ENCODE assay signal across 14 mouse cellular contexts in the genomic region with DNA sequence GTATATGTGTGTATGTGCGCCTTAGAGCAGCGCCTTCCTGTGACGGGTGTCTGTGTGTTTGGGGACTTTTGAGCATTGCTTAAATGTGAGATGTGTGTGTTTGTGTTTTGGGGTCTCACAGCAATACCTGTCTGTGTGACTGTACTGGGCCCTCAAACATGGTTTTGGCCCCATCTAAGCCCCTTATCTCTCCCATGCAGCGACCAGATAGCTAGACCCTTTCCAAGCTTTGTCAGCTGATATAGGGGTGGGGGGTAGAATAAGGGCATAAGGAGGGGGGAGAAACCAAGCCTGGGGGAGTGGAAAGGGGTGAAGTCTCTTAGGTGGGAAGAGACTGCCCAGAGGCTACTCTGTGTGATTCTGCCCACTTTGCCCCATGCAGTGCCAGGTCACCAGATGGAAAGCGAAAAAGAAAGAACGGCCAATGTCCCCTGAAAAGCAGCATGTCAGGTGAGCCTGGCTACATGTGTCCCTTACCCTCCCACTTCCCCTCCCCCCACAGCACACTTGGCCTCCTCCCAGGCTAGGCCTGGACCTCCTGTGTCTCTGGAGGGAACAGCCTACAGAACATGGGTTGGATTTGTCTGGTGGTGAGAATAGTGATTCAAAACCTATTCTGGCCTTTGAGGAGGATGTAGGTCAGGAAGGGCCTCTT. TPM values are rescaled to one million over a fixed set of nuclear protein-coding genes. Genes with fewer than 3 reads are reported as not detected.
A peak's percentile ranks its signal among the peaks of the same experiment; 100 is the strongest.
DNase-seq lines count a peak whose midpoint lies in the region; ATAC-seq lines count a peak whose summit lies in the region.
"Had no signal": no experiment of that assay in that cellular context is flagged by ENCODE, and none has a peak within 500 bp of the region (broad histone marks: within the 10 kb centered on the region; RNA-seq: fewer than 3 reads in every experiment).

No protein-coding gene starts in this region.

- H3K9ac ChIP-seq in heart, embryonic 14.5 days (ENCODE audit: low read length), result peak overlapping the region; percentile 44
- peak overlapping the region; percentile 11 for H3K9ac ChIP-seq in liver, embryonic 11.5 days (ENCODE audit: low read depth, low read length)
- H3K9ac ChIP-seq: embryonic facial prominence, embryonic 13.5 days; lung, embryonic 14.5 days had no signal

- no peaks in the 10 kb centered on the region for H3K9me3 ChIP-seq in heart, embryonic 14.5 days (ENCODE audit: control insufficient read depth, low read length)
- H3K9me3 ChIP-seq in liver, embryonic 11.5 days (ENCODE audit: control insufficient read depth, low read length), result no peaks in the 10 kb centered on the region
- H3K9me3 ChIP-seq: embryonic facial prominence, embryonic 13.5 days had no signal

- H3K27ac ChIP-seq in heart, embryonic 14.5 days (replicated peaks in 1 of 2; ENCODE audit: control insufficient read depth in 1 of 2, insufficient read depth in 1 of 2, low read depth in 2 of 2, low read length in 2 of 2), result peak overlapping the region in 1 of 2 experiments; percentile 24; a peak in 1 of 4 replicates
- H3K27ac ChIP-seq in liver, embryonic 11.5 days (ENCODE audit: low read depth, low read length), result peak overlapping the region; percentile 83
- H3K27ac ChIP-seq: embryonic facial prominence, embryonic 13.5 days had no signal

- H3K4me1 ChIP-seq in heart, embryonic 14.5 days (ENCODE audit: control insufficient read depth in 2 of 2, insufficient read depth in 2 of 2, low read length in 2 of 2), result peaks cover 37 to 54% of the 10 kb centered on the region in 2 experiments
- H3K4me1 ChIP-seq in liver, embryonic 11.5 days (replicated peaks; ENCODE audit: control insufficient read depth, insufficient read depth, low read length), result peaks cover 61% of the 10 kb centered on the region

- ATAC-seq in heart, embryonic 14.5 days (ENCODE audit: insufficient number of reproducible peaks, insufficient read depth, low FRiP score, low read depth), result no peak
- ATAC-seq in liver, embryonic 11.5 days (replicated peaks; ENCODE audit: low FRiP score), result peak; percentile 50; the same call in 1 of the 2 replicates
- ATAC-seq: hindbrain, embryonic 16.5 days had no signal

- H3K4me2 ChIP-seq in heart, embryonic 14.5 days (ENCODE audit: low read length), result no peak overlapping the region
- H3K4me2 ChIP-seq in liver, embryonic 11.5 days, result peak overlapping the region; percentile 48
- H3K4me2 ChIP-seq: embryonic facial prominence, embryonic 13.5 days; lung, embryonic 14.5 days had no signal

- H3K36me3 ChIP-seq in heart, embryonic 14.5 days (ENCODE audit: control insufficient read depth, insufficient read depth, low read length), result peaks cover 65% of the 10 kb centered on the region
- peaks cover 22% of the 10 kb centered on the region for H3K36me3 ChIP-seq in liver, embryonic 11.5 days (ENCODE audit: control insufficient read depth, insufficient read depth, low read length)

- WGBS in heart, embryonic 14.5 days, result 80% methylated on average over 6 of the region's 6 CpGs
- WGBS in liver, embryonic 11.5 days, result 68% methylated on average over 6 of the region's 6 CpGs

- no peaks in the 10 kb centered on the region for H3K27me3 ChIP-seq in heart, embryonic 14.5 days (ENCODE audit: control insufficient read depth, insufficient read depth, low read length)
- H3K27me3 ChIP-seq in liver, embryonic 11.5 days (replicated peaks; ENCODE audit: control insufficient read depth, insufficient read depth, low read length), result no peaks in the 10 kb centered on the region
- H3K27me3 ChIP-seq: embryonic facial prominence, embryonic 13.5 days had no signal

- peak; percentile 45 to 55 for DNase-seq in cerebellum, adult 18-20 months
- DNase-seq in cerebellum, adult 11 months, result no peak
- no peak for DNase-seq in heart, adult 9 months (ENCODE audit: low spot score in 2 of 2)
- peak; percentile 21 for DNase-seq in MN1 (ENCODE audit: low spot score)
- no peak for DNase-seq in liver, embryonic 11.5 days (ENCODE audit: low spot score)
- DNase-seq in urinary bladder, postnatal 25 days (ENCODE audit: low spot score), result no peak
- DNase-seq in spleen, adult 18-20 months, result no peak
- DNase-seq: adrenal gland, postnatal 14 days; lung, embryonic 14.5 days; right cerebral cortex, adult 18-20 months; thymus, adult 2 months had no signal

- no peak overlapping the region for H3K4me3 ChIP-seq in heart, embryonic 14.5 days (ENCODE audit: control insufficient read depth in 1 of 2, insufficient read depth in 1 of 2, low read depth in 1 of 2, low read length in 2 of 2)
- H3K4me3 ChIP-seq in liver, embryonic 11.5 days (ENCODE audit: low read depth, low read length), result no peak overlapping the region
- H3K4me3 ChIP-seq: embryonic facial prominence, embryonic 13.5 days had no signal

RNA-seq across cellular contexts. Expression of gene Thra, which starts 15.4 kb away (rescaled TPM):
- polyA plus RNA-seq in heart, embryonic 14.5 days (2014; fragmentation: Nextera tagmentation; extraction: Ambion mirVana), result 45.3 and 55.6 TPM in 2 replicates
- 26.6 and 31.6 TPM in 2 replicates for polyA plus RNA-seq in liver, embryonic 11.5 days (2014; fragmentation: Nextera tagmentation; extraction: Ambion mirVana)

RNA-seq across cellular contexts. Expression of gene Nr1d1, which starts 19.3 kb away (rescaled TPM):
- polyA plus RNA-seq in heart, embryonic 14.5 days (2014; fragmentation: Nextera tagmentation; extraction: Ambion mirVana), result 6.0 and 6.4 TPM in 2 replicates
- polyA plus RNA-seq in liver, embryonic 11.5 days (2014; fragmentation: Nextera tagmentation; extraction: Ambion mirVana), result 2.1 and 2.7 TPM in 2 replicates

RNA-seq across cellular contexts. Expression of gene Med24, which starts 26.6 kb away (rescaled TPM):
- polyA plus RNA-seq in heart, embryonic 14.5 days (2014; fragmentation: Nextera tagmentation; extraction: Ambion mirVana), result 28.5 and 31.0 TPM in 2 replicates
- 61.9 and 63.6 TPM in 2 replicates for polyA plus RNA-seq in liver, embryonic 11.5 days (2014; fragmentation: Nextera tagmentation; extraction: Ambion mirVana)

RNA-seq across cellular contexts. Expression of gene Msl1, which starts 39.5 kb away (rescaled TPM):
- 13.3 and 15.3 TPM in 2 replicates for polyA plus RNA-seq in heart, embryonic 14.5 days (2014; fragmentation: Nextera tagmentation; extraction: Ambion mirVana)
- polyA plus RNA-seq in liver, embryonic 11.5 days (2014; fragmentation: Nextera tagmentation; extraction: Ambion mirVana), result 14.8 and 17.7 TPM in 2 replicates

RNA-seq across cellular contexts. Expression of gene Casc3, which starts 48.9 kb away (rescaled TPM):
- polyA plus RNA-seq in heart, embryonic 14.5 days (2014; fragmentation: Nextera tagmentation; extraction: Ambion mirVana), result 22.6 and 22.9 TPM in 2 replicates
- polyA plus RNA-seq in liver, embryonic 11.5 days (2014; fragmentation: Nextera tagmentation; extraction: Ambion mirVana), result 34.8 and 35.6 TPM in 2 replicates

Comparison
In these comparisons a context has a peak if more than half of its experiments do, and no peak if none do; other contexts are left out.
1. DNase-seq: peak in cerebellum, adult 18-20 months (2 of 2) and MN1 (single experiment); none in cerebellum, adult 11 months (single experiment), heart, adult 9 months (0 of 2), liver, embryonic 11.5 days (single experiment), urinary bladder, postnatal 25 days (single experiment) and spleen, adult 18-20 months (0 of 2).